Mouse (Mus musculus) adrenal gland, postnatal 25 days (tissue): ENCODE data around the gene Terb2. TPM values are rescaled to one million over a fixed set of nuclear protein-coding genes. Genes with fewer than 3 reads are reported as not detected.
A peak's percentile ranks its signal among the peaks of the same experiment; 100 is the strongest.

ENCODE experiments used
- DNase-seq: peaks from one replicate; pipeline ENCODE4 v3.0.0; 2021; ENCODE audit warnings: mixed read lengths
- total RNA-seq: library from RNA; stranded (reverse); gene quantifications from 2 replicates; pipeline ENCODE4 v1.2.3, GENCODE M21; 2021

Gene Terb2
- total RNA-seq, 1 experiment from 2014 or later = not detected

DNA sequence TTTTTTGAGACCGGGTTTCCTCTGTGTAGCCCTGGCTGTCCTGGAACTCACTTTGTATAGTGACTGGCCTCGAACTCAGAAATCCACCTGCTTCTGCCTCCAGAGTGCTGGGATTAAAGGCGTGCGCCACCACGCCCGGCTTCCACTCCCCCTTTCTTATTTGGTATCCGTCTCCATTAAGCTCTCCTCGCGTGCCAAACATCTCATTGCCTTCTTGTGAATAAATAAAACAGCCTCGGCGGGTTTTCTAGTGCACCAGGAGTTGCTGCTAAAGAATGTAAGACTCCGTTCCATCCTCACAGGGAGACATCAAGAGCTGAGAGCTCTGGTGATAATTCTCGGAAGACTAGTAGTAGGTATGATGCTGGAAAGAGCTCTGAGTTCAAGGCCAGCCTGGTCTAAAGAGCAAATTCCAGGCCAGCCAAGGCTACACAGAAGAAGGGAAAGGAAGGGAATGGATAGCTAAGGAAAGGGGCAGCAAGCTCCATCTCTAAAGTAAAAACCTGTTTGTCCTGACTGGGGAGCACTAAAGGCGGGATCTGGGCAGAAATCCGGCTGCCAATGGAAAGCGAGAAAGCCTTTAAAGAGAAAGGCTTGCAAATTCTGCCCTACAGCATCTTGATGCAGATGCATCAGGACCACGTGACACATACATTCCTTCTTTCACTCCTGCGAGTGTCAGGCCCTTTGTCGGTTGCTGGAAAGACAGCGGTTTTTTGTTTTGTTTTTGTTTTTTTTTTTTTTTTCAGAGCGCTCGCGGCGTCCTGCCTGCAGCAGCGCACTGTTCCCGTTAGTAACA lies 47.9 kb downstream of the Terb2 start:
- peak; percentile 24 for DNase-seq

DNA sequence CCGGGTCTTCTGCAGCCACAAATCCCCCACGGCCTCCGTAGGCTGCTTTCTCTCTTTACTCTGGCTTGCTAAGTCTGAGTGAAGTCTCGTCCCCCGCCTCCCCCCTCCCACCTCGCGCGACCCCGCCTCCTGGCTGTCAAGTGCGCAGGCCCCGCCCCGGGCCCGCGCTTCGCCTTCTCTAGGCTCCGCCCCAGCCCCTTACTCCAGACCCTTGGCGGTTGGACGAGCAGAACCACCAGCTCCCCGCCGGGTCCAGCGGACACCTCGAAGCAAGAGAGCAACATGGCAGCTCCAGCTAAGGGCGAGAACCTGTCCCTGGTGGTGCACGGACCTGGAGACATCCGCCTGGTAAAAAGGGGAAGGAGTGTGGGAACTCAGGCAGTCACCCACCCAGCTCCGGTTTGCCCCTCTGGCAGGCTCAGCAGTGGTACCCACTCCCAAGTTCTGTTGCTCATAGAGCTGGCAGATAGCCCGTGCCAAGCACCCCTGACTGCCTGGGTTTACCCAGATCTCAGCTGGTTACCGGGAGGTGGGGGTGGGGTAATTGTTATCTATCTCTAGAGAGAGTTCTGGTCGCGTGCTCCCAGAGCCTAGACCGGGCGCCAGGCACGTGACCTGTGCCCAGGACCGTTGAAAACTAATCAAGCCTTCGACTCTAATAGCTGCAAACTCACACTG lies 48.7 kb downstream of the Terb2 start, which contains the start of gene Sord:
TSS of gene Sord (plus strand) at position 139 of the 678 bp plus-strand sequence.
- peak; percentile 86 for DNase-seq

DNA sequence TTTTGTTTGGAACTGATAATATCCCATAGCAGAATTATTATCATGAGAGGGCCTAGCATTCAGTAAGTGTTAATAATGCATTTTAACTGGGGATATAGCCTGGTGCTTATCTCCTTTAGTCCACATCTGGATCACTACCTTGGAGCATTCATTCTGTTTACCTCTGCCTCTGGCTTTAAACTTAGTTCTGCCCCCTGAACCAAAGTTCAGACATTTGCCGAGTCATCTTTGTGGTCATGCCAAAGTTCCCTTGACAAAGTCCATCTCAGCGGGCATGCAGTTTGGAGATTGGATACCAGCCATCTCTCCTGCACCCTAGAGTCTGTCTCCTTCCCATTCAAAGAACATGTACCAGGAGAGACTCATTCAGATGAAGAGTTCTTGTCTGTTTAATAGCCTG lies 49.4 kb downstream of the Terb2 start:
- no peak for DNase-seq

DNA sequence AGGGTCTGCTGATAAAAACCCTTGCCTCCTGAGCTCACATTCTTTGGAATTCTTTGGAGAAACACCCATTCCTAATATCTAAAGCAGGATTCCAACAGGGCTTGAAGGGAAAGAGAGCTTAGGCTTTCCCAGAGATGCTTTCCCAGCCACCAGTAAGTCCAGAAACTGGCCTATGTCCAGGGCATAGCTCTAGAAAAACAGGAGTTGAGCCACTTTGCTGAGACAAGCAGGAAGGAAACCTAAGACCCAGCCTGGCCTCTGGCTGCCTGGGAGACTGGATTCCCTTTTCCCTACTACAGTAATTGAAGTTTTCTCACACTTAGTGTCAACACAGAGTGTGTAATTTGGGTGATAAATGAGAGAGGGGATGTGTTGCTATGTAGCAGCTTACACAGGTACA lies 50.2 kb downstream of the Terb2 start:
- no peak for DNase-seq

DNA sequence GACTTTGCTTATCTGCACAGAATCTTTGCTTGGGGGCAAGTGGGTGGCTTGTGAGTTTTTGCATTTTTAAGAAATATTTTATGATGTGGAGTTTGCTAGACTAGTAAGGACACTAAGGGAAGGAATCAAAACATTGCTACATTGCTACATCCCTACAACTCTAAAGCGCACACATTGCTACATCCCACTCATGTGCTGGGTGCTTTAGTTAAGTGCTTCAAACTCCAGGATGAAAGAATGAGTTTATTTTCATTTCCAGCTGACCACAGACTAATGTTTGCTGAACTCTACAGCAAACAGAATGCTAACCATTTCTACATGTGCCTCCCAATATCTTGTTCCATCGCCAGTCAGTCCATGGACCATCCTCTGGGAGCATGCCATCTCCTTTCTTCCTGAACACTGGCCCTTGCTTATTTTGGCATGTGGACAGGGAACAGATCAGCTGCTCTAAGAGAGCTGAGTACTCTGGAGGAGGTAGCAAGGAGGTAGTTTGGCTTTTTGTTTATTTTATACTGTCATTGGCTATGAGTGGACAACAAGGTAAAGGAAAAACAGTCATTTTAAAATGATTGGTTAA lies 51.9 kb downstream of the Terb2 start:
- DNase-seq = no peak

DNA sequence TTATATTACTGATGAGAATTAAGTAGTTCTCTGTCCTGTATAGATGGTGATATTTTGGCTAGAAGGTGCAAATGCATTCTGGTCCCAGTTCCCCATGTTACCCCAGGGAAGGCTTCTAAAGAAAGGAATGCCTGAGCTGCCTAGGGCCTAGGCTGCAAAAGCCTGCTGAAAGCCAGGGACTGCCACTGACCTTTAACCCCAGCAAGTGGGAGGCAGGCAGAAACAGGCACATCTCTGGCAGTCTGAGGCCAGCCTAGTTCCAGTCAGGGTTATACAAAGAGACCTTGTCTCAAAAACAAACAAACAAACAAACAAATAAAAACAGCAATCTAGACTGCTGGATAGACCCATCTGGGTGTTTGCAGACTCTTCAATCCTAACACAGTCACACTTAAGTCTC lies 54.7 kb downstream of the Terb2 start:
- DNase-seq = no peak

DNA sequence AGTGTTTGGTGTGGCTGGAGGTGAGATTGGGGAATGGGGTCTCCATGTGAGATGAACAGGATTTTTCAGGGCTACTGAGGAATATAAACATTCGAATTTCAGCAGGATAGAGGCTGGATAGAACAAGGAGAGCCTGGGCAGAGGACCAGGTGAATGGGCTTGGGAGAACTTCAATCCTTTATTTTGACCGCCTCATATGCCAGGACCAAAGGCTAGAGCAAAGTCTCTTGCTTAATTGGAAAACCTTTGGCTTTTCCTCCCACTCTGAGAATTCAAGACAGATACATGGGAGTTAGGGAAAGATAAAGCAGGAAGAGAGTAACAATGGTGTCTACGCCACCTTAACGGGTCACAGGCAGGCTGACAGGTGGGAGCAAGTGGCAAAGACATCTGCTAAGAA lies 55.2 kb downstream of the Terb2 start:
- no peak for DNase-seq

DNA sequence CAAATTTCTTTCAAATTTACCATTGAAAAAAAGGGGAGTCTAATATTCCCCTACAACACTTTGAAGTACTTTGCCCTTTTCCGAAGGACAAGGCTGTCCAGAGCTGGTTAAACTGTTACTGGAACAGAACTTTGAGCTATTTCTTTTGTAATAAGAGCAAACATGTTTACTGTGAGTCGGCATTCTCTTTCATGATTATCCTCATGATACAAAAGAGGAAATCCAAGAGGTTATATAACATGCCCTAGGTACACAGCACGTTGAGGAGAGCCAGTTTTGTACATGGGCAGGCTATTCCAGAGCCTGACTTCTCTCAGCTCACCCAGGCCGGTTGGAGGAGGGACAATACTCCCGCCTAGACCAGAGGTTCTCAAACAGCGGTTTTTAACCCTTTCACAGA lies 55.9 kb downstream of the Terb2 start:
- no peak for DNase-seq

DNA sequence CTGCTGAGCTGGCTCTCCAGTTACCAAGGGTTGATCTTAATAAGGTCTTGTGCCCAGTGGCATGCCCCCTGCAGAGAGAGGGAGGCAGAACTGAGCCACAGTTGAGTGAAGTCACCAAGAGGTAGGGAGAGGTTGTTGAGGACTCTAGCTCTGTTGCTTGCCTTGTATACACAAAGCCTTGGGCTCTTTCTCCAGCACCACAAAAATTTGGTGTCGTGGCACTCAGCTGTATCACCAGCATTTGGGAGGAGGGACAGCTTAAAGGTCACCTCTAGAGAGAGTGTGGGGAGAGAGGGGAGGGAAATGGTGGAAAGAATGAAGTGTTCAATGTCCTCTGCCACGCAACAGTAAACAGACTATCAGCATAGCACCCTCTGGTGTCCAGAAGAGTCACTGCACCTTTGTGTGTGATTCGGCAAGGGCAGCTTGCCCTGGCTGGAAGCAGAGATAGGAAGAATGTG lies 57.6 kb downstream of the Terb2 start:
- peak; percentile 66 for DNase-seq

DNA sequence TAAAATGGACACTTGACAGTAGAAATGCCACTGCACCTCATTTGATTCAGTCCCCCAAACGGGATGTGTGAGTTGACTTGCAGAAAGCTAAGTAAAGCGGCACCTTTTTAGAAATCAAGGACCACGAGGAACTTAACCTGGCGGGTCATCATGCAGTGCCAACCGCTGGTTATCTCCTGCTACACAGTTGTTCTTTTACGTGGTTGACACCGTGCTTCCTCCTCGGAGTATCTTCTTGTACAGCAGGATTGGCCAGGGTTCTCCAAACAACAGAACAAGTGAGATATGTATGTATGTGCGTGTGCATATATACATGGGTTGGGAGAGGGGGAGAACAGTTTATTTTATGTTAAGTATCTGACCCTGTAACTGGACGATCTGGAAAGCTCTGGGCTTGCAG lies 61.7 kb downstream of the Terb2 start:
- DNase-seq = no peak

DNA sequence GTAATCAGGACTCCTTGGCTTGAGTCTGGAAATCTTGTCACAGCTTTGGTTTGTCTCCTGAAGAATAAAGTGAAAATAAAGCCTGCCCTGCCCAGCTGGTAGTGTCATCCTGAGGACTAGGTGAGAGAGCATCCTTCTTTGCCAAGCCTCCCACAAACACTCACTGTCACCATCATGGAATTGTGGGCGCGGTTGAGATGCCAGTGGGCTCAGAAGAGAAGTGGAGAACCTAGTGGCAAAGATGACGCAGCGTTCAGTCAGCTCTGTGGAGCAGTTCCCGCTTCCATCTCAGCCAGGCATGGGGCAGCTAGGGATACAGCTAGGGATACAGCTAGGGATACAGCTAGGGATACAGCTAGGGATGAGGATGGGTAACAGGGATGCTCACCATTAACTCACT lies 69.9 kb downstream of the Terb2 start:
- DNase-seq = no peak

Other genes with a start within 250 kb of the Terb2 start
- 34.8 and 35.1 TPM in 2 replicates for gene Ctdspl2, start 230.3 kb upstream of the Terb2 start, total RNA-seq
- not detected in 2 replicates for gene Mageb3, start 230.2 kb upstream of the Terb2 start, total RNA-seq
- 17.4 and 20.5 TPM in 2 replicates for gene Eif3j1, start 157.7 kb upstream of the Terb2 start, total RNA-seq
- gene Spg11, start 67.9 kb upstream of the Terb2 start, total RNA-seq = 20.1 and 22.6 TPM in 2 replicates
- gene B2m, start 38.6 kb upstream of the Terb2 start, total RNA-seq = 468 and 486 TPM in 2 replicates
- not detected in 2 replicates for gene Trim69, start 25.6 kb upstream of the Terb2 start, total RNA-seq
- not detected in 2 replicates for gene Patl2, start 83 bp upstream of the Terb2 start, total RNA-seq
- 64.9 and 71.6 TPM in 2 replicates for gene Sord, start 48.5 kb downstream of the Terb2 start, total RNA-seq
- 0.19 TPM in 1 of 2 replicates, not detected in the other for gene Duox2, start 112.2 kb downstream of the Terb2 start, total RNA-seq
- not detected in 2 replicates for gene Duoxa2, start 112.6 kb downstream of the Terb2 start, total RNA-seq
- not detected in 2 replicates for gene Duoxa1, start 127.5 kb downstream of the Terb2 start, total RNA-seq
- gene Duox1, start 129.4 kb downstream of the Terb2 start, total RNA-seq = not detected in 2 replicates
- gene Shf, start 182.9 kb downstream of the Terb2 start, total RNA-seq = 5.8 and 11.4 TPM in 2 replicates
- gene Slc28a2, start 240.2 kb downstream of the Terb2 start, total RNA-seq = 1.4 and 2.0 TPM in 2 replicates